Mouse (Mus musculus): Measurements from ENCODE around the gene Eloa.

- no peak for TF ChIP-seq CTCF (IDR thresholded peaks at IDR 0.05; ENCODE audit: low read depth)
- TF ChIP-seq EP300 (optimal IDR thresholded peaks at IDR 0.05), result peak; percentile 63
These were observed 57.9 kb downstream of the Eloa start, which contains the start of gene Gale for GRCm38 (mm10) chr4:135963457-135964193.
